Mouse (Mus musculus) left cerebral cortex, postnatal 10 days (tissue): ENCODE data around the gene Rpa2. TPM values are rescaled to one million over a fixed set of nuclear protein-coding genes. Genes with fewer than 3 reads are reported as not detected.

ENCODE experiments used
- total RNA-seq, 2 experiments: library from RNA; stranded (reverse); gene quantifications; 2 replicates each; pipeline ENCODE4 v1.2.3; 2021

Gene Rpa2
- total RNA-seq, 2 experiments from 2014 or later = 13.9 to 15.5 TPM

Other genes starting within 250 kb of the Rpa2 start
- gene Atpif1, start 234.7 kb upstream of the Rpa2 start, total RNA-seq = 100 to 1,000 TPM; 662 to 668 TPM
- 10 to 100 TPM; 74.6 to 83.5 TPM for gene Dnajc8, start 232.8 kb upstream of the Rpa2 start, total RNA-seq
- gene Ptafr, start 204.3 kb upstream of the Rpa2 start, total RNA-seq = 1 to 10 TPM; 1.3 to 1.6 TPM
- 10 to 100 TPM; 22.1 to 23.8 TPM for gene Eya3, start 129.3 kb upstream of the Rpa2 start, total RNA-seq
- gene Xkr8, start 35.8 kb upstream of the Rpa2 start, total RNA-seq = 1 to 10 TPM; 2.6 to 3.0 TPM
- 1 to 10 TPM; 2.0 to 2.2 TPM for gene Smpdl3b, start 11.1 kb upstream of the Rpa2 start, total RNA-seq
- gene Themis2, start 28.1 kb downstream of the Rpa2 start, total RNA-seq = under 1 TPM; 0.47 to 0.49 TPM
- gene Ppp1r8, start 74.8 kb downstream of the Rpa2 start, total RNA-seq = 10 to 100 TPM; 44.9 to 45.0 TPM
- gene Stx12, start 116.2 kb downstream of the Rpa2 start, total RNA-seq = 100 to 1,000 TPM; 117 to 123 TPM
- gene Fam76a, start 154.2 kb downstream of the Rpa2 start, total RNA-seq = 10 to 100 TPM; 31.8 to 36.9 TPM
- under 1 TPM in 1 of 2 experiments, not detected in 1; 0.47 TPM for gene Fgr, start 205.8 kb downstream of the Rpa2 start, total RNA-seq
- 10 to 100 TPM; 70.0 to 71.1 TPM for gene Ahdc1, start 242.9 kb downstream of the Rpa2 start, total RNA-seq